Mouse (Mus musculus): ENCODE measurements around the gene Slc27a5. TPM values are rescaled to one million over a fixed set of nuclear protein-coding genes. Genes with fewer than 3 reads are reported as not detected.

Slc27a5 gene
- polyA plus RNA-seq, 1 experiment = 0.19 TPM

DNA sequence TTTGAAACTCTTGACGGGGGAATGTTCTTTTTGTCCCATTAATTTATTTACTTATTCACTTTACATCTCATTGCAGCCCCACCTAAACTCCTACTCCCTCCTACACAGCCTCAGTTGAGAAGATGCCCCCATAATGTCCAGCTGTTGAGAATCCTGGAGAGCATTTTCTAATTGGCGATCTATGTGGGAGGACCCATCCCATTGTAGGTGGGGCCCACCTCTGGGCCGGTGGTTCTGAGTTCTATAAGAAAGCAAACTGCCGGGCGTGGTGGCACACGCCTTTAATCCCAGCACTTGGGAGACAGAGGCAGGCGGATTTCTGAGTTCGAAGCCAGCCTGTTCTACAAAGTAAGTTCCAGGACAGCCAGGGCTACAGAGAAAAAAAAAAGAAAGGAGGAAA is 11.1 kb downstream of the Slc27a5 start:
- DNase-seq (ENCODE audit: low read depth) = no peak

DNA sequence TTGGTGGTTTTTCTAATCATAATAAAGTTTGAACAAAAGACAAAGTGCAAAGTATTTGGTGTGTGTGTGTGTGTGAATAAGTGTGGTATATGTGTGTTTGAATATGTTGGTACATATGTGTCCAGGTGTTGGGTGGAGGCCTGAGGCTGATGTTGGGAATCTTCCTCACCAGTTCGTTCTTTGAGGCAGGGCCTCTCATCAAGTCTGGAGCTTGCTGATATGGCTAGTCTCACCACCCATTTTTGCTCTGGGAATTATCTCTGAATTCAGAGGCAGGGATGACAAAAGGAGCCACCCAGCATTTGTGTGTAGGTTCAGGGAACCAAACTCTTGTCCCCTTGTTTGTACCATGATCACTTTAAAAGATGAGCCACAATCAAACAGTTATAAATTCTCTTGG is 12.3 kb downstream of the Slc27a5 start:
- no peak for DNase-seq (ENCODE audit: low read depth)

DNA sequence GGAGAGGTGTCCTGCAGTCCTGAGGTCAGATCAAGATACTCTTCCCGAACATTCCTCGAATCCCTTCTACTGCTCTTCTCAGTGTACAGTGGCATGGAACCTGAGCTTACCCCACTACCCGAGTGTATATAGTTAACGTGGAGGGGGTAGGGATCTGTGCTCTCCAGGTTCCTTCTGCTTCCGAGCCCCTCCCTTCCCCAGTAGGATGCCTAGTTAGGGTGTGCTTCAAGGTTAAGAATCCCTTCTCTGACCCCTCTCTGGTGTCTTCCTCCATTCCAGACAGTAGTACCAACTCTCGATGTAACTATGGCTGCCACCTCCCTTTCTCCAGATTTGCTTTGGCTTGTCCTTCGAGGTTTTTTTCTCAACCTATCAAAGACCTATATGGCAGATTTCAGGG is 17.7 kb downstream of the Slc27a5 start:
- no peak for DNase-seq (ENCODE audit: low read depth)

DNA sequence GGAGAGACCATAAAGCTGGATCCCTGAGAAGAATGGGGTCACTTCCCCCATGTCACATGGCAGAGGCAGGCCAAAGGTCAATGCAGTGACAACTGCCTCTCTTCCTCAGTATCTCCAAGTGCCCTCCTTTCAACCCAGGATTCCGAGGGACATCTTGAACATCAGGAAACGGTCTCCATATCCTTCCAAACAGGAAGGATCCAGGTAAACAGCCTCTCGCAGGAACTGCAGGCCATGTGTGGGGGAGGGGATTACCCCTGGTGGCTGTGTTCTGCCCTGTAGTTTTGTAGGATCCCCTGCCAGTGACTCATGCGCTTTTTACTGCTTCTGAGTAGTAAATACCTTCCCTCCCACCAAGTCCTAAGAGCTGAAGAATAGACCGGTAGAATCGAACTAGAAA is 18.2 kb downstream of the Slc27a5 start:
- no peak for DNase-seq (ENCODE audit: low read depth)

DNA sequence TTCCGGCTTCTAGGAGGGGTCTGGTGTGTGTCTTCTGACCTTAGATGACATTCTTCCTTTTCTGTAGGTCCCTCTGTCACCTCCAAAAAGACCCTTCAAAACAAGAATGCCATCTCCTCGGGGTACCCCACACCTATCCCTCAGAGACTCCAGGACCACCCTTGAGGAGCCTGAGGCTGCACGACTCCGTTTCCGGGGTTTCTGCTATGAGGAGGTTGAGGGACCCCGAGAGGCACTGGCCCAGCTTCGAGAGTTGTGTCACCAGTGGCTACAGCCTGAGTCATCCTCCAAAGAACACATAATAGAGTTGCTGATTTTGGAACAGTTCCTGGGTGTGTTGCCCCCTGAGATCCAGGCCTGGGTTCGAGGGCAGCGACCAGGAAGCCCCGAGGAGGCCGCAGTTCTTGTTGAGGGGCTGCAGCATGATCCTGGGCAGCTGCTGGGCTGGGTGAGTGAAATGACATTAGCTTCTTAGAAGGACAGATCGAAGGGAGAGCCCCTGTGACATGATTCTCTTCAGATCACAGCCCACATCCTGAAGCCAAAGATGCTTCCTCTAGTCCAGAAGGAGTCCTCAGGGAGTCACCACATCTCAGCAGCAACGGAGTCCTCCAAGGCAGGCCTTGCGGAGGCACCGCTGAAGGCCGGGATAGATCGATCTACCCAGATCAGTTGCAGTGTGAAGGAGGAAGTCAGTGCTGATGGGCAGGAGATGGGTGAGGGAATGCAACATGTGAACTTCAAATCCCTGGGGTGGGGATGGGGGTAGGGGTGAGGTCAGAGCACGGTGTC is 18.9 kb downstream of the Slc27a5 start:
- no peak for DNase-seq (ENCODE audit: low read depth)

DNA sequence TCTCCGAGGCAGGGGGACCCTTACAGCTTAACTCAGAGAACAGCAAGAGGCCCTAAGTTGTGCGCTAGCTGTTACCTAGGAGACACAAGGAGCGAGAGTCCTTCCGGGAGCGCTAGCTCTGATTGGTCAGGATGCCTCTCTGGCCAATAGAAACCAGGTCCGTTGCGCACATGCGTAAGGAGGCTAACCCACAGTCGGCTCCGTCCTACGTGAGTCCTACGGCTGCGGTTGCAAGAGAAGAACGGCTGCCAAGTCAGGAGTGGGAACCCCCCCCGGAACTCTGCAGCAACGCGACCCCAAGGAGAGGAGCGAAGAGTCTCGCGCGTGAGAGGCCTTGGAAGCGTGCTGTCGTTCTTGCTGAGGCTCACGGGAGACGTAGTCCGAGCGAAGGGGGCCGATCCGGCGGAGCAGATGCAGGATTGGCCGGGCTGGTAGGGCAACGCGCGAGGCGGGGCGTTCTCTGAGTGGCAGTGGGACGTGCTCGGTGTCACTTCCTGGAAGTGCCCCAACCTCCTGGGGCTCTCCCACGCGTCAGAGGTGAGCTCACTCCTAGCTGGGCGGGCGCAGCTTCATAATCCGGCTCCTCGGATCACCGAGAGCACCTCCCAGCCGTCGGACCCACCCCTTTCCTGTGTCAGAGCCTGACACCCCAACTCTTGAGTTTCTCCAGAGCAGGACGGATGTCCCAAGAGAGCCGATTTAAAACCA is 20.2 kb downstream of the Slc27a5 start, which contains the start of gene Zfp446:
Gene Zfp446, plus strand, starts transcription at position 167 of the 708 bp plus-strand sequence.
- DNase-seq (ENCODE audit: low read depth) = peak; percentile 82

DNA sequence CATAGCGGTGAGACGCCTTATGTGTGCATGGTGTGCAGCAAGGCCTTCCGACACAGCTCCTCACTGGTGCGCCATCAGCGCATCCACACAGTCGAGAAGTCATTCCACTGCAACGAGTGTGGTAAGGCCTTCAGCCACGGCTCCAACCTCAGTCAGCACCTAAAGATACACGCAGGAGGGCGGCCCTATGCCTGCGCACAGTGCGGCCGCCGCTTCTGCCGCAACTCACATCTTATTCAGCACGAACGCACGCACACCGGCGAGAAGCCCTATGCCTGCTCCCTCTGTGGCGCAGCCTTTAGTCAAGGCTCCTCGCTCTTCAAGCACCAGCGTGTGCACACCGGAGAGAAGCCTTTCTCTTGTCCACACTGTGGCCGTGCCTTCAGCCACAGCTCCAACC is 27.1 kb downstream of the Slc27a5 start:
- no peak for DNase-seq (ENCODE audit: low read depth)

DNA sequence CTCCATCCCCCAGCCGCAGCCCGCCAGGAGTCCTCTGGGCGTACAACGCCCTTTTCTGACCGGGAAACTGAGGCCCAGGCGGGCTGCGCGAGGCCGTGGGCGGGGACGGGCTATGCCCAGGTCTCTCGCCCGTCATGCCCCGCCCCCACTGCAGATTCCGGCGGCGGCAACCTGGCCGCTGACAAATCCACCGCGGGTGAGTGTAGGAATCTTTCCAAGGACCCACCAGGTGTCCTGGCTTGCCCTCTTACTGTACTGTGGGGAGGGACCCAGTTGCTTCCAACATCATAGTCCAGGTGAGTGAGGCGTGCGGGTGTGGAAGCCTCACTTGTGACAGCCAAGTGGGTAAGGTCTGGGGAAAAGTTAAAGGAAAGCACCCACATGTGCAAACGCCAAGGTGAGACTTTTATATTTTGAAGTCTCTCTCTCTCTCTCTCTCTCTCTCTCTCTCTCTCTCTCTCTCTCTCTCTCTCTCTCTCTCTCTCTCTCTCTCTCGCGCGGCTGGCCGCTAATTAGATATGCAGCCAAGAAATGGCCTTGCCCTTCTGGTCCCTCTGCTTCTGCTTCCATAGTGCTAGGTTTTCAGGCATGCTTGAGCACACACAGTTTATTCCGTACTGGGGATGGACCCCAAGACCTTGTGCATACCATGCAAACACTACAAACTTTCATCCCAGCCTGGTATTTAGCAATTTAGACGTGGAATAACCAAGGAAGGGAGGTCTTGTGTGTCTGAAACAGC is 31.7 kb downstream of the Slc27a5 start:
- no peak for DNase-seq (ENCODE audit: low read depth)

DNA sequence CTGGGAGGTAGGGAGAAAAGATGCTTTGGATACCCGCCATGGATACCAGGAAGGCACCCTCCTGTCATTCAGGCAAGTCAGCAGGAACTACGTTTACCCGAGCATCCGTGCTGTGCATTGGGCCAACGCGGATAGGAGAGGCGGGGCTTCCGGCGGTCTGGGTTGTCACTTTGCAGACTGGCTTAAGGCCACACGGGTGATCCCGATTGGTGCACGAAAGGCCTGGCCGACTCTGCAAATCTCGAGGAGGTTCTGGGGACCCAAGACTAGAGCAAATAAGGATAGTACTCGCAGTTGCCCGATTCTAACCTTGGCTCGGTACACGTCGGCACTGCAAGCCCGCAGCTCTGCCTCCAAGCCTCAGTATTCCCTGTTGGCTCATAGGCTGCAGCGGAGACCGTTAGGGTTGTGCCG is 32.3 kb downstream of the Slc27a5 start, which contains the start of gene Zfp324:
Gene Zfp324, plus strand, starts transcription at position 161 of the 414 bp plus-strand sequence.
- no peak for DNase-seq (ENCODE audit: low read depth)

DNA sequence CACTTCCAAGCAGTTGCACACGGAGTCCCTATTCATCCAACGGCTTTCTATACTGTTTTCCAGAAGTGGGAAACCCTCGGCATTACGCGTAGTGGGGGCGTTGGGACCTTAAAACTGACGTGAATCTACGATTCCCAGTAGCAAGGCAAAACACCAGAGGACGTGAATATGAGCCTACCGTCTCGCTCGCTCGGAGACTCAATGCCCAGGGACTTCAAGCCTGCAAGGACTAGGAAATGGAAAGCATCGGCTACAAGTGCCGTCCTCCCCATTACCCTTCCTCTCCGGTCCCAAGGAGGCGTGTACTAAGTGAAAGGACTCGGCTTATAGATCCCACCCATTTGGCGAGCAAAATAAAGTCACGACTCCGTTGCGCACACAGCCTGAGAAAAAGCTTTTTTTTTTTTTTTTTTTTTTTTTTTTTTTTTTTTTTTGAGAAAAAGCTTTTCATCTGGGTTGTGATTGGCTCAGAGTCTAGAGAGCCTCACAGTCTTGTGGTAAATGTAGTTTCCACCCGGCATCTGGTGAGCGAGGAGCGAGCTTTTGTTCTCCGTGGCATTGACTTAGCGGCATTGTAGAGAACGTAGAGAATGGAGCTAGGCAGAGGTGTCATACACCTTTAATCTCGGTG is 36.4 kb downstream of the Slc27a5 start:
- DNase-seq (ENCODE audit: low read depth) = no peak

DNA sequence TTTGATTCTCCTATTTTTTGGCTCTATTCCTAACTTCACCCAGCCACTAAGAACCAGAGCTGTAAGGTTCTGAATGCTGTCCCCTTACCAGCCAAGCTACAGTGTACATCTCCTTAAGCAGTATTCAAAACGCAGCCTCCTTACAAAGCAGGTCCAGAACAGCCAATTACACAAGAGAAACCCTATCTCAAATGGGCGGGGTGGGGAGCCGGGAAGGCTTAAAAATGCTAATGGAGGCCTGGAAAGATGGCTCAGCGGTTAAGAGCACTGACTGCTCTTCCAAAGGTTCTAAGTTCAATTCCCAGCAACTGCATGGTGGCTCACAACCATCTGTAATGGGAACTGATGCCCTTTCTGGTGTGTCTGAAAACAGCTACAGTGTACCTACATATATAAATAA is 38.3 kb downstream of the Slc27a5 start:
- no peak for DNase-seq (ENCODE audit: low read depth)

DNA sequence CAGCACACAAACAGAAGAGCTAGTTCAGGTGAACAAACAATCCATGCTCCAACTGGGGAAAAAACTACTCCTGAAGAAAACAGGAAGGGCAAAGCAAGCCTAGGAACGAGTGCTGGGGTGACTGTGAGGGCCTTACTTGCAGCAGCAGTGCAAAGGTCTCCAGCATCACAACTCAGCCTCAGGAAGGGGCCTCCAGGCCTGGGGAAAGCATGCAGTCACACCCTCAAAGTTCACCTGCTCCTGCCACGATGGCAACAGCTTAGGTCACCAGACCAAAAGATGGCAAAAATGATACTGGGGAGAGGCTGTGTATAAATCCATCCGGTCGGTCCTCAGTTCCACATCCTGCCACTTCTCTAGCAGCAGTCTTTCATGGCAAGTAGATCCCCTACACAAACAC is 39.0 kb downstream of the Slc27a5 start:
- DNase-seq (ENCODE audit: low read depth) = no peak

DNA sequence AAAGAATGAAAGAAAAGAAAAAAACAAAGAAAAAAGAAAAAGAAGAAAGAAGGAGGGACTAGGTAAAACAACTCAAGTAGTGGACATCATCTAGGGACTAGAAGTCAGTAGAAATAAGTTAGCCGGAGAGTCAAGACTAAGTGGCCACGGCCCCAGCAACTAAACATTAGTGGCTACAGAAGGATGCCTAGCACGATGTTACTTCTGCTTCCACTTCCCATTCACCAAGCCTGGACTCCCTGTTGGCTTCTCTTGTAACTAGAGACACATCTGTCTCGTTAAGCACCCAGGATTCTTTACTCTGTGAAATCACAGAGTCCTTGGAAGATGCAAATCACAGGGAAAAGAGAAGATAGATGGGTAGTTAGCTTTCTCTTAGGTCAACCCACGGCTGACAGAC is 40.5 kb downstream of the Slc27a5 start:
- DNase-seq (ENCODE audit: low read depth) = no peak

DNA sequence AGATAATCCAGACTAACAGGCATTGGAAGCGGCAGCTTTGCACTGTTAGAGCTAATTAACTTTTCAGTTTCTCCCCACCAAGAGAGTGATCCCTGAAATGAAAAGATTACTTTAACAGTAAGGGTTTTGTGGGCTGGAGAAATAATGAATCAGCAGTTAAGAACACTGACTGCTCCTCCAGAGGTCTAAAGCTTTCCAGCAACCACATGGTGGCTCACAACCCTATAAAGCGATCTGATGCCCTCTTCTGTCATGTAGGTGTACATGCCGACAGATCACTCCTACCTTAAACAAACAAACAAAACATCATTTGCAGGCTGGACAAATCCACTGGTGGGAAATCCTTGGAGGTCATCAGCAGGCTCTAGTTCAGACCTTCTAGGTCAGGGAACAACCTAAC is 43.1 kb downstream of the Slc27a5 start:
- DNase-seq (ENCODE audit: low read depth) = no peak

DNA sequence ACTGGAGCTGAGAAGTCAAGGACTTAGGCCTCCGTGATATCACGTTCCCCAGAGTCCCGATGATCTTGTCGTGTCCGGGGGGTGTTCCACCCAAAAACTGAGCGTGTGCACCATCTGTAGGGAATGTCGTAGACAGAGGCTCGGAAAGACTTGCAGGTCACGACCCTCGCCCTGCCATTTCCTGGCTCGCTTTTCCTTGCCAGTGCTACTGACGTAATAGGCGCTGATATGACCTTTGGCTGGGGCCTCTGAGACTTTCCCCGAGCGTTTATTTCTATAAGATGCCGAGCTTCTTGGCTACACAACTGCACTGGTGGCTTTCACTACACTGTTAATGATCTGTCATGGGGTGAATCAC is 48.1 kb downstream of the Slc27a5 start:
- no peak for DNase-seq (ENCODE audit: low read depth)

DNA sequence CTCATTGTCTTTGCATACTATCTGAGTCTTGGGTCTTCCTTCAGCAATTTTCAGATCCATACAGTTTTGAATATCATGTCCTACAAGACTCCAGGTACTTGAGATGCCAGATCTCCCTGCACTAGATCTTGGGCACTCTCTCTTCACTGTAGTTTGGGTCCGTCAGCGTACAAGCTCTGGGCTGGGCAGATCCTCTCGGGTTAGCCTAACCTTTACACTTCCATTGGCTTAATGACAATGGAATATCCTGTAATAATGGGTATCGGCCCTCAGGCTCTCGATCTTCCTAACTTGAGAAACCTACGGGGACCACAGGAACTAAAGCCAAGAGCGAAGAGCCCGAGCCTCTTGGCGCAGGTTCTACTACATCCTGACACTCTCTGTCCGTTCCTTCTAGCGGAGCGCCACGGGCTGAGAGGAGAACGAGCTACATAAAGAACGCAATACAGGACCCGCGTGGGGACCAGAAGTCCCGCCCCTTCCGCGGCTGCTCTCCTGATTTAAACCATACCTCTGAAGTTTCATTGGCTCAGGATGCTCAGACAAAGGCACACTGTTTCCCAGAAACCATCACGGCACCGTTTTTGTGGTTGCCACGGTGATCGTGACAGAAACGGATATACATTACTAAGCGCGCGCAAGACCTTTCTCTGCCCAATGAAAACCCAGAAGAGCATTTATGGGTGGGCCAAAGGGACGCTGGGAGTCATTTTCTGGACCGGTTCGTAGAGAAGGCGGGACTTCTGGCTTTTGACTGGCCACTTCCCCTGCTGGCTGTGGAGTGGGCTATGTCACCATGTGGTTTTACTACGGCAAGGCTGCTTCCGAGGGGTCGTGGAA is 48.7 kb downstream of the Slc27a5 start:
- DNase-seq (ENCODE audit: low read depth) = no peak

DNA sequence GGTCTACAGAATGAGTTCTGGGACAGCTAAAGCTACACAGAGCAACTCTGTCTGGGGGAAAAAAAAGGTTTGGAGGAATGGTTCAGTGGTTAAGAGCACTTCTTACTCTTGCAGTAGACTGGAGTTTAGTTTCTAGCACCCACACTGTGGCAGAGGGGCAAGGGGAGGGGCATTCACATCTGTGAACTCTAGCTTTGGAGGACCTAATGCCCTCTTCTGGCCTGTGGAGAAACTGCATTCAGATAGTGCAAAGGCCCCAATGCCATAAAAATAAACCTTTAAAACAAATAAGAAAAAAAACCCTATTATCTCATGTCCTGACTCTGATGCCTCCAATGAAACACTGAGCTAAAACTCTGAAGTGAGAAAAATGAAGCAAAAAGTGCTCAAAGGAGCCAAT is 54.5 kb downstream of the Slc27a5 start:
- no peak for DNase-seq (ENCODE audit: low read depth)

DNA sequence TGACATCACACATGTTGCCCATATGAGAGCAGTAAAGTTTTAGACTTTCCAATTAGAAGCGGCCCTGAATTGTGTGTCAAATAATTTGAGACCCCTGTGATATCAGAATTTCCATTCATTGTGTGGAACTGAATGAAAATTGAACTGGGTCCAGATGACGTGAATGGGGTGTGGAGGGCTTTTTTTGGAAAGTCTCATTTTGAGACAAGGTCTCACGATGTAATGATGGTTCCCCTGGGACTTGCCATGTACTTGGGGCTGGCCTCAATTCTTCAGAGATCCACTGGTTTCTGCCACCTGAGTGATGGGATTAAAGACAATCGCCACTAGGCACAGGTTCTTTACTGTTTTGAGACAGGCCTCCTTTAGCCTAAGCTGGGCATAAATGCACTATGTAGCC is 57.4 kb downstream of the Slc27a5 start:
- DNase-seq (ENCODE audit: low read depth) = no peak

Measured in gonadal fat pad, adult 2 months (tissue).